Comparison of ENCODE assay signal across 13 mouse cellular contexts in genomic region chr15:100622164-100622563, GRCm38 (mm10). TPM values are rescaled to one million over a fixed set of nuclear protein-coding genes. Genes with fewer than 3 reads are reported as not detected.
A peak's percentile ranks its signal among the peaks of the same experiment; 100 is the strongest.
DNase-seq lines count a peak whose midpoint lies in the region; ATAC-seq and TF ChIP-seq lines count a peak whose summit lies in the region.
"Had no signal": no experiment of that assay in that cellular context is flagged by ENCODE, and none has a peak within 500 bp of the region (broad histone marks: within the 10 kb centered on the region; RNA-seq: fewer than 3 reads in every experiment).

No protein-coding gene starts in this region.

- 66% methylated on average over 7 of the region's 7 CpGs for WGBS in heart, postnatal 0 days
- WGBS in heart, embryonic 10.5 days = 88% methylated on average over 7 of the region's 7 CpGs
- 16% methylated on average over 7 of the region's 7 CpGs for WGBS in spleen, adult 2 months
- WGBS in midbrain, embryonic 10.5 days = 89% methylated on average over 7 of the region's 7 CpGs
- 90% methylated on average over 7 of the region's 7 CpGs for WGBS in midbrain, embryonic 14.5 days

- ATAC-seq in heart, postnatal 0 days (ENCODE audit: insufficient read depth, low read depth) = peak; percentile 43
- no peak for ATAC-seq in midbrain, embryonic 14.5 days (ENCODE audit: low FRiP score, low TSS enrichment)
- ATAC-seq: midbrain, embryonic 15.5 days had no signal

- no peak overlapping the region for H3K4me3 ChIP-seq in heart, postnatal 0 days (ENCODE audit: low read depth, low read length)
- no peak overlapping the region for H3K4me3 ChIP-seq in heart, embryonic 10.5 days
- no peak overlapping the region for H3K4me3 ChIP-seq in spleen, adult 2 months (ENCODE audit: extremely low read depth, insufficient read depth, insufficient read length)
- no peak overlapping the region for H3K4me3 ChIP-seq in midbrain, embryonic 10.5 days
- no peak overlapping the region for H3K4me3 ChIP-seq in midbrain, embryonic 14.5 days (replicated peaks; ENCODE audit: low read depth, low read length)
- H3K4me3 ChIP-seq: hindbrain, embryonic 13.5 days; midbrain, embryonic 15.5 days had no signal

- peaks cover 38% of the 10 kb centered on the region for H3K36me3 ChIP-seq in heart, postnatal 0 days (replicated peaks; ENCODE audit: control insufficient read depth, insufficient read depth, low read length)
- H3K36me3 ChIP-seq in heart, embryonic 10.5 days = peaks cover 38% of the 10 kb centered on the region
- peaks cover 24% of the 10 kb centered on the region for H3K36me3 ChIP-seq in spleen, adult 2 months (ENCODE audit: control insufficient read depth, insufficient read depth, low read length)
- peaks cover 44% of the 10 kb centered on the region for H3K36me3 ChIP-seq in midbrain, embryonic 10.5 days
- H3K36me3 ChIP-seq in midbrain, embryonic 14.5 days (ENCODE audit: control insufficient read depth, insufficient read depth, low read length) = peaks cover 32% of the 10 kb centered on the region

- no peak for TF ChIP-seq CTCF in heart, postnatal 0 days (IDR thresholded peaks at IDR 0.05; ENCODE audit: low read depth)
- no peak for TF ChIP-seq CTCF in spleen, adult 2 months (IDR thresholded peaks at IDR 0.05; ENCODE audit: extremely low read depth, insufficient read depth, insufficient read length, insufficient replicate concordance)

- no peak overlapping the region for H3K4me2 ChIP-seq in heart, postnatal 0 days (ENCODE audit: low read depth, low read length)
- H3K4me2 ChIP-seq in midbrain, embryonic 14.5 days (ENCODE audit: low read length) = no peak overlapping the region
- H3K4me2 ChIP-seq: hindbrain, embryonic 13.5 days; midbrain, embryonic 15.5 days had no signal

- H3K9me3 ChIP-seq in heart, postnatal 0 days (replicated peaks; ENCODE audit: control insufficient read depth, low read length) = no peaks in the 10 kb centered on the region
- no peaks in the 10 kb centered on the region for H3K9me3 ChIP-seq in heart, embryonic 10.5 days
- no peaks in the 10 kb centered on the region for H3K9me3 ChIP-seq in midbrain, embryonic 10.5 days (replicated peaks)
- H3K9me3 ChIP-seq in midbrain, embryonic 14.5 days (ENCODE audit: control insufficient read depth, low read length) = no peaks in the 10 kb centered on the region
- H3K9me3 ChIP-seq: hindbrain, embryonic 13.5 days; midbrain, embryonic 15.5 days had no signal

- DNase-seq in heart, postnatal 0 days (ENCODE audit: low spot score) = peak; percentile 27
- DNase-seq in heart, embryonic 10.5 days (ENCODE audit: low spot score) = no peak
- no peak for DNase-seq in spleen, adult 2 months (ENCODE audit: low read depth in 1 of 2, low spot score in 2 of 2)
- DNase-seq in spleen, postnatal 14 days (ENCODE audit: low spot score in 2 of 2) = no peak
- DNase-seq in lung, postnatal 10 days = peak; percentile 51
- DNase-seq in midbrain, embryonic 10.5 days (ENCODE audit: low spot score) = no peak
- no peak for DNase-seq in midbrain, embryonic 14.5 days
- DNase-seq in cerebellum, adult 11-12 months = no peak
- DNase-seq: cerebellum, postnatal 36 days; layer of hippocampus, postnatal 36 days; retina, postnatal 1 day had no signal

- TF ChIP-seq EP300 in heart, postnatal 0 days (IDR thresholded peaks at IDR 0.05; ENCODE audit: low read depth) = no peak

- H3K9ac ChIP-seq in heart, postnatal 0 days (replicated peaks; ENCODE audit: low read depth, low read length) = no peak overlapping the region
- H3K9ac ChIP-seq in midbrain, embryonic 14.5 days (replicated peaks; ENCODE audit: low read length) = no peak overlapping the region
- H3K9ac ChIP-seq: hindbrain, embryonic 13.5 days; midbrain, embryonic 15.5 days had no signal

- no peaks in the 10 kb centered on the region for H3K27me3 ChIP-seq in heart, postnatal 0 days (ENCODE audit: control insufficient read depth, insufficient read depth, low read length)
- no peaks in the 10 kb centered on the region for H3K27me3 ChIP-seq in heart, embryonic 10.5 days (ENCODE audit: insufficient read depth, poor library complexity, severe bottlenecking)
- H3K27me3 ChIP-seq in spleen, adult 2 months (ENCODE audit: control insufficient read depth, insufficient read depth, low read length) = no peaks in the 10 kb centered on the region
- no peaks in the 10 kb centered on the region for H3K27me3 ChIP-seq in midbrain, embryonic 10.5 days (ENCODE audit: low read depth, poor library complexity, severe bottlenecking)
- H3K27me3 ChIP-seq in midbrain, embryonic 14.5 days (ENCODE audit: control insufficient read depth, insufficient read depth, low read length) = no peaks in the 10 kb centered on the region
- H3K27me3 ChIP-seq: hindbrain, embryonic 13.5 days; midbrain, embryonic 15.5 days had no signal

- no peak for TF ChIP-seq POLR2A in spleen, adult 2 months (IDR thresholded peaks at IDR 0.05; ENCODE audit: low read depth, low read length)

- 0 out of 2 replicates have a peak, but pooled peaks cover 5% of the 10 kb centered on the region for H3K4me1 ChIP-seq in heart, postnatal 0 days (ENCODE audit: control insufficient read depth, insufficient read depth)
- H3K4me1 ChIP-seq in heart, embryonic 10.5 days = peaks cover 3% of the 10 kb centered on the region
- peaks cover 8% of the 10 kb centered on the region; the same call in 1 of the 2 replicates for H3K4me1 ChIP-seq in spleen, adult 2 months (ENCODE audit: control insufficient read depth, insufficient read depth, insufficient read length)
- H3K4me1 ChIP-seq in midbrain, embryonic 10.5 days = no peaks in the 10 kb centered on the region
- no peaks in the 10 kb centered on the region for H3K4me1 ChIP-seq in midbrain, embryonic 14.5 days (ENCODE audit: control insufficient read depth, insufficient read depth, low read length)
- H3K4me1 ChIP-seq: midbrain, embryonic 15.5 days had no signal

- peak overlapping the region; percentile 49 for H3K27ac ChIP-seq in heart, postnatal 0 days (ENCODE audit: low read depth)
- no peak overlapping the region for H3K27ac ChIP-seq in heart, embryonic 10.5 days
- peak overlapping the region; percentile 55 for H3K27ac ChIP-seq in spleen, adult 2 months (ENCODE audit: insufficient read depth, low read length)
- H3K27ac ChIP-seq in midbrain, embryonic 10.5 days (replicated peaks) = no peak overlapping the region
- no peak overlapping the region for H3K27ac ChIP-seq in midbrain, embryonic 14.5 days (replicated peaks; ENCODE audit: low read depth, low read length)
- H3K27ac ChIP-seq: hindbrain, embryonic 13.5 days; midbrain, embryonic 15.5 days had no signal

RNA-seq across cellular contexts. Expression of gene Dazap2, which starts 7.0 kb away (rescaled TPM):
- total RNA-seq in heart, postnatal 0 days (2014; rRNA removed; ENCODE audit: low replicate concordance) = 234 and 284 TPM in 2 replicates
- 213 and 214 TPM in 2 replicates for polyA plus RNA-seq in heart, postnatal 0 days (2015; fragmentation: Nextera tagmentation; extraction: Ambion mirVana)
- polyA plus RNA-seq in heart, embryonic 10.5 days (2016; fragmentation: Nextera tagmentation; extraction: Ambion mirVana) = 209 and 212 TPM in 2 replicates
- polyA plus RNA-seq in spleen, adult 2 months (2012; rRNA removed) = 612 and 971 TPM in 2 replicates
- polyA plus RNA-seq in midbrain, embryonic 10.5 days (2016; fragmentation: Nextera tagmentation; extraction: Ambion mirVana) = 231 and 250 TPM in 2 replicates
- polyA plus RNA-seq in midbrain, embryonic 14.5 days (2014; fragmentation: Nextera tagmentation; extraction: Ambion mirVana) = 139 and 171 TPM in 2 replicates

RNA-seq across cellular contexts. Expression of gene Smagp, which starts 14.6 kb away (rescaled TPM):
- total RNA-seq in heart, postnatal 0 days (2014; rRNA removed; ENCODE audit: low replicate concordance) = 20.5 and 27.6 TPM in 2 replicates
- 15.9 and 19.0 TPM in 2 replicates for polyA plus RNA-seq in heart, postnatal 0 days (2015; fragmentation: Nextera tagmentation; extraction: Ambion mirVana)
- 16.2 and 16.9 TPM in 2 replicates for polyA plus RNA-seq in heart, embryonic 10.5 days (2016; fragmentation: Nextera tagmentation; extraction: Ambion mirVana)
- polyA plus RNA-seq in spleen, adult 2 months (2012; rRNA removed) = 29.2 and 33.1 TPM in 2 replicates
- polyA plus RNA-seq in midbrain, embryonic 10.5 days (2016; fragmentation: Nextera tagmentation; extraction: Ambion mirVana) = 3.9 and 4.7 TPM in 2 replicates
- polyA plus RNA-seq in midbrain, embryonic 14.5 days (2014; fragmentation: Nextera tagmentation; extraction: Ambion mirVana) = 0.78 and 3.6 TPM in 2 replicates

RNA-seq across cellular contexts. Expression of gene Pou6f1, which starts 22.4 kb away (rescaled TPM):
- total RNA-seq in heart, postnatal 0 days (2014; rRNA removed; ENCODE audit: low replicate concordance) = 6.0 and 18.8 TPM in 2 replicates
- polyA plus RNA-seq in heart, postnatal 0 days (2015; fragmentation: Nextera tagmentation; extraction: Ambion mirVana) = 3.2 and 5.2 TPM in 2 replicates
- 2.0 and 2.1 TPM in 2 replicates for polyA plus RNA-seq in heart, embryonic 10.5 days (2016; fragmentation: Nextera tagmentation; extraction: Ambion mirVana)
- 31.8 and 38.4 TPM in 2 replicates for polyA plus RNA-seq in spleen, adult 2 months (2012; rRNA removed)
- 4.7 and 10.0 TPM in 2 replicates for polyA plus RNA-seq in midbrain, embryonic 10.5 days (2016; fragmentation: Nextera tagmentation; extraction: Ambion mirVana)
- 45.6 and 47.3 TPM in 2 replicates for polyA plus RNA-seq in midbrain, embryonic 14.5 days (2014; fragmentation: Nextera tagmentation; extraction: Ambion mirVana)

RNA-seq across cellular contexts. Expression of gene Bin2, which starts 47.2 kb away (rescaled TPM):
- 0.42 TPM in 1 of 2 replicates, not detected in the other for total RNA-seq in heart, postnatal 0 days (2014; rRNA removed; ENCODE audit: low replicate concordance)
- 0.56 and 0.68 TPM in 2 replicates for polyA plus RNA-seq in heart, postnatal 0 days (2015; fragmentation: Nextera tagmentation; extraction: Ambion mirVana)
- 4.3 and 10.3 TPM in 2 replicates for polyA plus RNA-seq in heart, embryonic 10.5 days (2016; fragmentation: Nextera tagmentation; extraction: Ambion mirVana)
- 101 TPM in 2 replicates for polyA plus RNA-seq in spleen, adult 2 months (2012; rRNA removed)
- 3.2 and 5.0 TPM in 2 replicates for polyA plus RNA-seq in midbrain, embryonic 10.5 days (2016; fragmentation: Nextera tagmentation; extraction: Ambion mirVana)
- polyA plus RNA-seq in midbrain, embryonic 14.5 days (2014; fragmentation: Nextera tagmentation; extraction: Ambion mirVana) = 0.61 and 1.8 TPM in 2 replicates

Comparison
In these comparisons a context has a peak if more than half of its experiments do, and no peak if none do; other contexts are left out.
1. DNase-seq: peak in heart, postnatal 0 days (single experiment) and lung, postnatal 10 days (single experiment); none in heart, embryonic 10.5 days (single experiment), spleen, adult 2 months (0 of 2), spleen, postnatal 14 days (0 of 2), midbrain, embryonic 10.5 days (single experiment), midbrain, embryonic 14.5 days (single experiment) and cerebellum, adult 11-12 months (single experiment).
2. H3K27ac ChIP-seq: peak in heart, postnatal 0 days (single experiment) and spleen, adult 2 months (single experiment); none in heart, embryonic 10.5 days (single experiment), midbrain, embryonic 10.5 days (single experiment) and midbrain, embryonic 14.5 days (single experiment).